Mouse (Mus musculus) frontal cortex, postnatal 10 days (tissue): ENCODE data around the gene Wdr53.
"Not testable (repeated sequence)": the region's sequence is repeated elsewhere in the genome, so short reads cannot be mapped to it uniquely, and the experiment has no call there.

Source experiments
- DNase-seq, 2 experiments: peaks; one replicate each; pipeline ENCODE4 v3.0.0; 2022; ENCODE audit warnings: low spot score in 2 of 2, mixed read lengths in 1 of 2

Gene Wdr53

GRCm38 (mm10) chr16:32278396-32278795 is 31.4 kb downstream of the Wdr53 start:
- no peak for DNase-seq

GRCm38 (mm10) chr16:32280211-32280610 is 33.2 kb downstream of the Wdr53 start:
- no peak for DNase-seq

- DNase-seq: no peak
These were observed 35.6 kb downstream of the Wdr53 start for GRCm38 (mm10) chr16:32282608-32283007.

- no peak for DNase-seq
These were observed 44.8 kb downstream of the Wdr53 start for GRCm38 (mm10) chr16:32291821-32292220.

GRCm38 (mm10) chr16:32299617-32300016 is 52.6 kb downstream of the Wdr53 start:
- not testable (repeated sequence) for DNase-seq

GRCm38 (mm10) chr16:32303046-32303445 is 56.0 kb downstream of the Wdr53 start:
- no peak for DNase-seq

- no peak for DNase-seq
These were observed 56.9 kb downstream of the Wdr53 start for GRCm38 (mm10) chr16:32303886-32304285.
